Mouse (Mus musculus) forebrain, embryonic 16.5 days (tissue): ENCODE measurements at regions not wholly inside any gene's neighbourhood (a gene's known extent, or its start where the extent isn't known, plus 50 kb on each side); places are given as distances from the start of the nearest gene placed in this dataset.

Experiments used
- ATAC-seq: fragments of 200-750 bp; cut with Nextera tagmentation; 2 replicates; pipeline ENCODE4 v1.8.0; 2017; ENCODE audit warnings: mild to moderate bottlenecking, moderate library complexity
- H3K27ac ChIP-seq: fragments of 300-500 bp; sonication (generic); 2 replicates; pipeline ENCODE4 v1.5.1; 2014; ENCODE audit warnings: low read length, control low read depth
- H3K27me3 ChIP-seq: fragments of 300-500 bp; sonication (generic); replicated peaks from 2 replicates; pipeline ENCODE4 v1.6.1; 2014; ENCODE audit warnings: low read length; ENCODE audit not compliant: control insufficient read depth, insufficient read depth
- H3K36me3 ChIP-seq: fragments of 300-500 bp; sonication (generic); 2 replicates; pipeline ENCODE4 v1.6.1; 2014; ENCODE audit not compliant: control insufficient read depth, insufficient read depth
- H3K4me1 ChIP-seq: fragments of 300-500 bp; sonication (generic); replicated peaks from 2 replicates; pipeline ENCODE4 v1.6.1; 2014; ENCODE audit warnings: low read length; ENCODE audit not compliant: control insufficient read depth, insufficient read depth
- H3K4me2 ChIP-seq: fragments of 300-500 bp; sonication (generic); 2 replicates; pipeline ENCODE4 v1.6.1; 2014; ENCODE audit warnings: mild to moderate bottlenecking, low read length, control low read depth
- H3K4me3 ChIP-seq: fragments of 300-500 bp; sonication (generic); replicated peaks from 2 replicates; pipeline ENCODE4 v1.5.1; 2014; ENCODE audit warnings: mild to moderate bottlenecking, low read length, control low read depth
- H3K9ac ChIP-seq: fragments of 300-500 bp; sonication (generic); replicated peaks from 2 replicates; pipeline ENCODE4 v1.6.1; 2014; ENCODE audit warnings: low read depth, low read length, control low read depth
- H3K9me3 ChIP-seq: fragments of 300-500 bp; sonication (generic); 2 replicates; pipeline ENCODE4 v1.6.1; 2016; ENCODE audit warnings: low read length; ENCODE audit not compliant: control insufficient read depth
- WGBS: fragments of 180-500 bp; shearing (Covaris S2); extraction: QIAGEN DNeasy Blood & Tissue Kit; methylation state at CpG from one replicate; pipeline ENCODE4 v1.1.7; 2014; 5-methylcytosine and 5-hydroxymethylcytosine counted together

- WGBS = 79% methylated on average over 3 of the region's 3 CpGs
- Histone ChIP-seq H3K9me3 (no peaks in the 10 kb centered on the region), H3K4me1 (peaks cover 14% of the 10 kb centered on the region), H3K9ac (no peak overlapping the region), H3K4me3 (no peak overlapping the region), H3K27ac (no peak overlapping the region), H3K36me3 (no peaks in the 10 kb centered on the region), H3K4me2 (no peak overlapping the region), H3K27me3 (no peaks in the 10 kb centered on the region)
- no peak for ATAC-seq
Measured at GRCm38 (mm10) chr4:47649951-47650350, 175.5 kb downstream of the Sec61b start.

- ATAC-seq = peak; percentile 27; the same call in 1 of the 2 replicates
- no peaks in the 10 kb centered on the region for H3K9me3 ChIP-seq
- H3K4me2 ChIP-seq = no peak overlapping the region
- H3K4me3 ChIP-seq = no peak overlapping the region
- H3K27me3 ChIP-seq = no peaks in the 10 kb centered on the region
- no peak overlapping the region for H3K9ac ChIP-seq
- no peaks in the 10 kb centered on the region for H3K36me3 ChIP-seq
- WGBS = 60% methylated on average over 10 of the region's 10 CpGs
- H3K27ac ChIP-seq = peak overlapping the region; percentile 5; the same call in 1 of the 2 replicates
- H3K4me1 ChIP-seq = peaks cover 14% of the 10 kb centered on the region
Measured at GRCm38 (mm10) chr4:47651521-47651920, 177.1 kb downstream of the Sec61b start.

- H3K9me3 ChIP-seq = no peaks in the 10 kb centered on the region
- H3K36me3 ChIP-seq = no peaks in the 10 kb centered on the region
- peaks cover 14% of the 10 kb centered on the region for H3K4me1 ChIP-seq
- no peaks in the 10 kb centered on the region for H3K27me3 ChIP-seq
- no peak overlapping the region for H3K27ac ChIP-seq
- H3K9ac ChIP-seq = no peak overlapping the region
- no peak overlapping the region for H3K4me3 ChIP-seq
- H3K4me2 ChIP-seq = no peak overlapping the region
- WGBS = 24% methylated on average over 2 of the region's 2 CpGs
- ATAC-seq = peak; percentile 76
Measured at GRCm38 (mm10) chr4:47653143-47653542, 178.7 kb downstream of the Sec61b start.

- Histone ChIP-seq H3K4me3 (no peak overlapping the region), H3K4me2 (no peak overlapping the region), H3K4me1 (no peaks in the 10 kb centered on the region), H3K27ac (no peak overlapping the region), H3K9ac (no peak overlapping the region), H3K9me3 (no peaks in the 10 kb centered on the region), H3K27me3 (no peaks in the 10 kb centered on the region), H3K36me3 (no peaks in the 10 kb centered on the region)
- WGBS = 85% methylated on average over 5 of the region's 5 CpGs
- no peak for ATAC-seq
Measured at GRCm38 (mm10) chr4:47669519-47669918, 195.1 kb downstream of the Sec61b start.

GRCm38 (mm10) chr4:47670476-47670875 lies 196.0 kb downstream of the Sec61b start:
- no peaks in the 10 kb centered on the region for H3K27me3 ChIP-seq
- H3K4me1 ChIP-seq = no peaks in the 10 kb centered on the region
- no peak overlapping the region for H3K4me2 ChIP-seq
- H3K9me3 ChIP-seq = no peaks in the 10 kb centered on the region
- H3K27ac ChIP-seq = no peak overlapping the region
- no peaks in the 10 kb centered on the region for H3K36me3 ChIP-seq
- H3K4me3 ChIP-seq = no peak overlapping the region
- no peak overlapping the region for H3K9ac ChIP-seq
- no peak for ATAC-seq
- WGBS = 80% methylated on average over 3 of the region's 3 CpGs

- Histone ChIP-seq H3K36me3 (no peaks in the 10 kb centered on the region), H3K4me2 (no peak overlapping the region), H3K4me3 (no peak overlapping the region), H3K9me3 (no peaks in the 10 kb centered on the region), H3K4me1 (no peaks in the 10 kb centered on the region), H3K9ac (no peak overlapping the region), H3K27me3 (no peaks in the 10 kb centered on the region), H3K27ac (no peak overlapping the region)
- ATAC-seq = no peak
- 95% methylated on average over 5 of the region's 5 CpGs for whole genome bisulfite sequencing
Measured at GRCm38 (mm10) chr4:47671362-47671761, 196.9 kb downstream of the Sec61b start.

GRCm38 (mm10) chr4:47681141-47681540 lies 206.7 kb downstream of the Sec61b start:
- H3K36me3 ChIP-seq = no peaks in the 10 kb centered on the region
- ATAC-seq = no peak
- no peaks in the 10 kb centered on the region for H3K27me3 ChIP-seq
- no peaks in the 10 kb centered on the region for H3K4me1 ChIP-seq
- H3K4me2 ChIP-seq = no peak overlapping the region
- WGBS = 92% methylated on average over 4 of the region's 4 CpGs
- no peak overlapping the region for H3K9ac ChIP-seq
- no peaks in the 10 kb centered on the region for H3K9me3 ChIP-seq
- H3K4me3 ChIP-seq = no peak overlapping the region
- H3K27ac ChIP-seq = no peak overlapping the region

GRCm38 (mm10) chr4:47691207-47691606 lies 216.7 kb downstream of the Sec61b start:
- Histone ChIP-seq H3K4me3 (no peak overlapping the region), H3K36me3 (no peaks in the 10 kb centered on the region), H3K27ac (no peak overlapping the region), H3K9me3 (no peaks in the 10 kb centered on the region), H3K27me3 (no peaks in the 10 kb centered on the region), H3K9ac (no peak overlapping the region), H3K4me2 (no peak overlapping the region), H3K4me1 (no peaks in the 10 kb centered on the region)
- WGBS = 94% methylated on average over 2 of the region's 2 CpGs
- no peak for ATAC-seq

- H3K9ac ChIP-seq = no peak overlapping the region
- peak; percentile 61 for ATAC-seq
- no peaks in the 10 kb centered on the region for H3K27me3 ChIP-seq
- no peaks in the 10 kb centered on the region for H3K9me3 ChIP-seq
- H3K4me1 ChIP-seq = no peaks in the 10 kb centered on the region; the same call in 1 of the 2 replicates
- H3K27ac ChIP-seq = peak overlapping the region; percentile 79
- no peaks in the 10 kb centered on the region for H3K36me3 ChIP-seq
- H3K4me2 ChIP-seq = no peak overlapping the region
- H3K4me3 ChIP-seq = no peak overlapping the region
Measured at GRCm38 (mm10) chr4:47692654-47693053, 218.2 kb downstream of the Sec61b start.

GRCm38 (mm10) chr4:47693221-47693620 lies 218.8 kb downstream of the Sec61b start:
- Histone ChIP-seq H3K36me3 (no peaks in the 10 kb centered on the region), H3K27me3 (no peaks in the 10 kb centered on the region), H3K4me3 (no peak overlapping the region), H3K4me2 (no peak overlapping the region), H3K27ac (peak overlapping the region; percentile 79), H3K9me3 (no peaks in the 10 kb centered on the region), H3K9ac (no peak overlapping the region), H3K4me1 (peaks cover 4% of the 10 kb centered on the region)
- ATAC-seq = peak; percentile 91
- WGBS = 60% methylated on average over 12 of the region's 12 CpGs
